Mouse (Mus musculus): ENCODE data around the gene Bglap2. TPM values are rescaled to one million over a fixed set of nuclear protein-coding genes. Genes with fewer than 3 reads are reported as not detected.

Gene Bglap2
- polyA plus RNA-seq, 1 experiment from 2014 or later: not detected

Other genes starting within 250 kb of the Bglap2 start
- gene Mef2d, start 236.3 kb downstream of the Bglap2 start, polyA plus RNA-seq (2014; fragmentation: Nextera tagmentation; extraction: Ambion mirVana): 9.0 and 10.9 TPM in 2 replicates
- gene Rhbg, start 124.0 kb downstream of the Bglap2 start, polyA plus RNA-seq (2014; fragmentation: Nextera tagmentation; extraction: Ambion mirVana): 0.15 TPM in 1 of 2 replicates, not detected in the other
- gene Gm38392, start 91.5 kb downstream of the Bglap2 start, polyA plus RNA-seq (2014; fragmentation: Nextera tagmentation; extraction: Ambion mirVana): 0.11 TPM in 1 of 2 replicates, not detected in the other
- gene Tsacc, start 81.7 kb downstream of the Bglap2 start, polyA plus RNA-seq (2014; fragmentation: Nextera tagmentation; extraction: Ambion mirVana): 7.5 and 7.9 TPM in 2 replicates
- gene Cct3, start 81.6 kb downstream of the Bglap2 start, polyA plus RNA-seq (2014; fragmentation: Nextera tagmentation; extraction: Ambion mirVana): 746 and 783 TPM in 2 replicates
- 70.2 and 73.7 TPM in 2 replicates for gene Glmp, start 53.7 kb downstream of the Bglap2 start, polyA plus RNA-seq (2014; fragmentation: Nextera tagmentation; extraction: Ambion mirVana)
- gene Tmem79, start 42.6 kb downstream of the Bglap2 start, polyA plus RNA-seq (2014; fragmentation: Nextera tagmentation; extraction: Ambion mirVana): 0.90 and 1.4 TPM in 2 replicates
- gene Smg5, start 42.4 kb downstream of the Bglap2 start, polyA plus RNA-seq (2014; fragmentation: Nextera tagmentation; extraction: Ambion mirVana): 45.8 and 46.8 TPM in 2 replicates
- 0.15 and 0.29 TPM in 2 replicates for gene Paqr6, start 14.1 kb downstream of the Bglap2 start, polyA plus RNA-seq (2014; fragmentation: Nextera tagmentation; extraction: Ambion mirVana)
- 0.08 and 0.12 TPM in 2 replicates for gene Bglap3, start 6.0 kb downstream of the Bglap2 start, polyA plus RNA-seq (2014; fragmentation: Nextera tagmentation; extraction: Ambion mirVana)
- gene Bglap, start 5.8 kb upstream of the Bglap2 start, polyA plus RNA-seq (2014; fragmentation: Nextera tagmentation; extraction: Ambion mirVana): 0.48 TPM in 1 of 2 replicates, not detected in the other
- gene Pmf1, start 31.6 kb upstream of the Bglap2 start, polyA plus RNA-seq (2014; fragmentation: Nextera tagmentation; extraction: Ambion mirVana): 128 and 132 TPM in 2 replicates
- 20.8 and 22.3 TPM in 2 replicates for gene Slc25a44, start 46.4 kb upstream of the Bglap2 start, polyA plus RNA-seq (2014; fragmentation: Nextera tagmentation; extraction: Ambion mirVana)
- gene Sema4a, start 82.5 kb upstream of the Bglap2 start, polyA plus RNA-seq (2014; fragmentation: Nextera tagmentation; extraction: Ambion mirVana): 6.3 and 6.8 TPM in 2 replicates
- 17.9 and 21.2 TPM in 2 replicates for gene Lmna, start 131.3 kb upstream of the Bglap2 start, polyA plus RNA-seq (2014; fragmentation: Nextera tagmentation; extraction: Ambion mirVana)
- 44.5 and 45.1 TPM in 2 replicates for gene Mex3a, start 153.7 kb upstream of the Bglap2 start, polyA plus RNA-seq (2014; fragmentation: Nextera tagmentation; extraction: Ambion mirVana)
- gene Rab25, start 169.6 kb upstream of the Bglap2 start, polyA plus RNA-seq (2014; fragmentation: Nextera tagmentation; extraction: Ambion mirVana): 0.25 and 0.86 TPM in 2 replicates
- 87.2 and 103 TPM in 2 replicates for gene Lamtor2, start 174.4 kb upstream of the Bglap2 start, polyA plus RNA-seq (2014; fragmentation: Nextera tagmentation; extraction: Ambion mirVana)
- gene Ubqln4, start 175.1 kb upstream of the Bglap2 start, polyA plus RNA-seq (2014; fragmentation: Nextera tagmentation; extraction: Ambion mirVana): 72.4 and 73.0 TPM in 2 replicates
- gene Ssr2, start 197.2 kb upstream of the Bglap2 start, polyA plus RNA-seq (2014; fragmentation: Nextera tagmentation; extraction: Ambion mirVana): 154 and 157 TPM in 2 replicates
- 99.0 and 117 TPM in 2 replicates for gene Arhgef2, start 227.3 kb upstream of the Bglap2 start, polyA plus RNA-seq (2014; fragmentation: Nextera tagmentation; extraction: Ambion mirVana)